Mouse (Mus musculus): ENCODE results near the gene Fads1.
"Not testable (repeated sequence)": the region's sequence is repeated elsewhere in the genome, so short reads cannot be mapped to it uniquely, and the experiment has no call there.

- TF ChIP-seq CTCF (IDR thresholded peaks at IDR 0.05; ENCODE audit: control insufficient read depth, insufficient read depth, insufficient read length); CEBPB (IDR thresholded peaks at IDR 0.05; ENCODE audit: low read depth); MYOD1 (IDR thresholded peaks at IDR 0.05; ENCODE audit: control insufficient read depth, insufficient read length, low read depth): not testable (repeated sequence)
These were observed 16.8 kb upstream of the Fads1 start for GRCm38 (mm10) chr19:10165928-10166327.
